Mouse (Mus musculus) kidney, embryonic 14.5 days (tissue): ENCODE data around the gene Ergic1. TPM values are rescaled to one million over a fixed set of nuclear protein-coding genes. Genes with fewer than 3 reads are reported as not detected.

ENCODE experiments used
- ATAC-seq: fragments of 200-750 bp; cut with Nextera tagmentation; 2 replicates; pipeline ENCODE4 v1.8.0; 2017; ENCODE audit warnings: moderate number of reproducible peaks, mild to moderate bottlenecking, moderate TSS enrichment, moderate library complexity; ENCODE audit not compliant: low FRiP score, low TSS enrichment
- H3K27ac ChIP-seq: fragments of 300-500 bp; sonication (generic); 2 replicates; pipeline ENCODE4 v1.5.1; 2014; ENCODE audit warnings: low read depth, mild to moderate bottlenecking, low read length, moderate library complexity, mixed read lengths
- H3K27me3 ChIP-seq: fragments of 300-500 bp; sonication (generic); 2 replicates; pipeline ENCODE4 v1.6.1; 2014; ENCODE audit warnings: mild to moderate bottlenecking, low read length; ENCODE audit not compliant: control insufficient read depth, insufficient read depth
- H3K36me3 ChIP-seq: fragments of 300-500 bp; sonication (generic); 2 replicates; pipeline ENCODE4 v1.6.1; 2014; ENCODE audit warnings: low read length, mixed read lengths; ENCODE audit not compliant: control insufficient read depth, insufficient read depth
- H3K4me1 ChIP-seq: fragments of 300-500 bp; sonication (generic); 2 replicates; pipeline ENCODE4 v1.6.1; 2014; ENCODE audit warnings: low read length, mixed read lengths; ENCODE audit not compliant: control insufficient read depth, insufficient read depth
- H3K4me2 ChIP-seq: fragments of 300-500 bp; sonication (generic); replicated peaks from 2 replicates; pipeline ENCODE4 v1.6.1; 2014; ENCODE audit warnings: low read depth, mild to moderate bottlenecking, low read length
- H3K4me3 ChIP-seq: fragments of 300-500 bp; sonication (generic); 2 replicates; pipeline ENCODE4 v1.5.1; 2014; ENCODE audit warnings: mild to moderate bottlenecking, low read length
- H3K9ac ChIP-seq: fragments of 300-500 bp; sonication (generic); 2 replicates; pipeline ENCODE4 v1.6.1; 2014; ENCODE audit warnings: low read depth, mild to moderate bottlenecking, low read length, moderate library complexity
- H3K9me3 ChIP-seq: fragments of 300-500 bp; sonication (generic); 2 replicates; pipeline ENCODE4 v1.6.1; 2016; ENCODE audit warnings: low read length; ENCODE audit not compliant: control insufficient read depth
- WGBS: fragments of 180-500 bp; shearing (Covaris S2); extraction: QIAGEN DNeasy Blood & Tissue Kit; methylation state at CpG from one replicate; pipeline ENCODE4 v1.1.7; 2014; 5-methylcytosine and 5-hydroxymethylcytosine counted together
- polyA plus RNA-seq: library from polyadenylated mRNA; unstranded; fragments of >200 nt; fragmentation: Nextera tagmentation; extraction: Ambion mirVana; gene quantifications from 2 replicates; pipeline ENCODE4 v1.2.1, GENCODE M21; 2014

The Ergic1 gene
- polyA plus RNA-seq, 1 experiment from 2014 or later = 150 TPM

- no peak for ATAC-seq
- Histone ChIP-seq H3K27me3 (no peaks in the 10 kb centered on the region), H3K9me3 (no peaks in the 10 kb centered on the region), H3K27ac (peak overlapping the region; percentile 60), H3K4me3 (no peak overlapping the region), H3K4me2 (no peak overlapping the region), H3K9ac (no peak overlapping the region), H3K36me3 (peaks cover 11% of the 10 kb centered on the region; the same call in 1 of the 2 replicates), H3K4me1 (peaks cover 20% of the 10 kb centered on the region)
- WGBS = 84% methylated on average over 6 of the region's 6 CpGs
Observed at GRCm38 (mm10) chr17:26583606-26584005, 22.3 kb downstream of the Ergic1 start.

GRCm38 (mm10) chr17:26584063-26584462, 22.8 kb downstream of the Ergic1 start:
- no peak overlapping the region for H3K4me3 ChIP-seq
- ATAC-seq = peak; percentile 15; the same call in 1 of the 2 replicates
- 42% methylated on average over 4 of the region's 4 CpGs for WGBS
- peak overlapping the region; percentile 60 for H3K27ac ChIP-seq
- no peak overlapping the region for H3K9ac ChIP-seq
- peaks cover 13% of the 10 kb centered on the region; the same call in 1 of the 2 replicates for H3K36me3 ChIP-seq
- no peak overlapping the region for H3K4me2 ChIP-seq
- H3K4me1 ChIP-seq = peaks cover 20% of the 10 kb centered on the region
- H3K27me3 ChIP-seq = no peaks in the 10 kb centered on the region
- H3K9me3 ChIP-seq = no peaks in the 10 kb centered on the region

- 38% methylated on average over 15 of the region's 15 CpGs for WGBS
- Histone ChIP-seq H3K27me3 (no peaks in the 10 kb centered on the region), H3K27ac (peak overlapping the region; percentile 60), H3K9me3 (no peaks in the 10 kb centered on the region), H3K4me2 (no peak overlapping the region), H3K9ac (no peak overlapping the region), H3K36me3 (peaks cover 13% of the 10 kb centered on the region; the same call in 1 of the 2 replicates), H3K4me3 (no peak overlapping the region), H3K4me1 (peaks cover 20% of the 10 kb centered on the region)
- peak; percentile 90 for ATAC-seq
Observed at GRCm38 (mm10) chr17:26584558-26585136, 23.4 kb downstream of the Ergic1 start.

GRCm38 (mm10) chr17:26587961-26588487, 26.7 kb downstream of the Ergic1 start:
- peaks cover 20% of the 10 kb centered on the region for H3K4me1 ChIP-seq
- H3K9me3 ChIP-seq = no peaks in the 10 kb centered on the region
- H3K9ac ChIP-seq = no peak overlapping the region
- H3K36me3 ChIP-seq = peaks cover 20% of the 10 kb centered on the region; the same call in 1 of the 2 replicates
- no peak overlapping the region for H3K4me2 ChIP-seq
- H3K27ac ChIP-seq = no peak overlapping the region
- no peaks in the 10 kb centered on the region for H3K27me3 ChIP-seq
- no peak for ATAC-seq
- 90% methylated on average over 12 of the region's 12 CpGs for WGBS
- no peak overlapping the region for H3K4me3 ChIP-seq

GRCm38 (mm10) chr17:26592510-26592909, 31.2 kb downstream of the Ergic1 start:
- H3K9ac ChIP-seq = no peak overlapping the region
- H3K4me1 ChIP-seq = peaks cover 21% of the 10 kb centered on the region
- no peak for ATAC-seq
- WGBS = 93% methylated on average over 4 of the region's 4 CpGs
- no peak overlapping the region for H3K4me2 ChIP-seq
- H3K9me3 ChIP-seq = no peaks in the 10 kb centered on the region
- H3K27me3 ChIP-seq = no peaks in the 10 kb centered on the region
- H3K4me3 ChIP-seq = no peak overlapping the region
- H3K36me3 ChIP-seq = peaks cover 16% of the 10 kb centered on the region; the same call in 1 of the 2 replicates
- H3K27ac ChIP-seq = no peak overlapping the region

- H3K4me2 ChIP-seq = no peak overlapping the region
- H3K9ac ChIP-seq = no peak overlapping the region
- H3K27me3 ChIP-seq = no peaks in the 10 kb centered on the region
- no peak for ATAC-seq
- peaks cover 21% of the 10 kb centered on the region for H3K4me1 ChIP-seq
- H3K9me3 ChIP-seq = no peaks in the 10 kb centered on the region
- H3K4me3 ChIP-seq = no peak overlapping the region
- no peak overlapping the region for H3K27ac ChIP-seq
- peaks cover 11% of the 10 kb centered on the region; the same call in 1 of the 2 replicates for H3K36me3 ChIP-seq
- WGBS = 82% methylated on average over 5 of the region's 5 CpGs
Observed at GRCm38 (mm10) chr17:26593199-26593598, 31.9 kb downstream of the Ergic1 start.

GRCm38 (mm10) chr17:26594171-26594570, 32.9 kb downstream of the Ergic1 start:
- Histone ChIP-seq H3K27me3 (no peaks in the 10 kb centered on the region), H3K4me1 (peaks cover 21% of the 10 kb centered on the region), H3K9me3 (no peaks in the 10 kb centered on the region), H3K9ac (no peak overlapping the region), H3K4me2 (no peak overlapping the region), H3K4me3 (no peak overlapping the region), H3K27ac (no peak overlapping the region), H3K36me3 (peaks cover 8% of the 10 kb centered on the region; the same call in 1 of the 2 replicates)
- no peak for ATAC-seq
- 82% methylated on average over 7 of the region's 7 CpGs for WGBS

- no peak for ATAC-seq
- Histone ChIP-seq H3K36me3 (peaks cover 8% of the 10 kb centered on the region; the same call in 1 of the 2 replicates), H3K4me1 (peaks cover 21% of the 10 kb centered on the region), H3K4me2 (no peak overlapping the region), H3K9me3 (no peaks in the 10 kb centered on the region), H3K9ac (0 out of 2 replicates have a peak overlapping the region, but pooled peaks have one; percentile 23), H3K27me3 (no peaks in the 10 kb centered on the region), H3K27ac (peak overlapping the region; percentile 77; the same call in 1 of the 2 replicates), H3K4me3 (no peak overlapping the region)
- WGBS = 82% methylated on average over 7 of the region's 7 CpGs
Observed at GRCm38 (mm10) chr17:26594958-26595357, 33.7 kb downstream of the Ergic1 start.

- 0 out of 2 replicates have a peak overlapping the region, but pooled peaks have one; percentile 23 for H3K9ac ChIP-seq
- H3K36me3 ChIP-seq = peaks cover 8% of the 10 kb centered on the region; the same call in 1 of the 2 replicates
- no peaks in the 10 kb centered on the region for H3K27me3 ChIP-seq
- WGBS = 52% methylated on average over 7 of the region's 7 CpGs
- H3K4me3 ChIP-seq = no peak overlapping the region
- peaks cover 21% of the 10 kb centered on the region for H3K4me1 ChIP-seq
- ATAC-seq = no peak
- peak overlapping the region; percentile 77 for H3K27ac ChIP-seq
- H3K4me2 ChIP-seq = no peak overlapping the region
- H3K9me3 ChIP-seq = no peaks in the 10 kb centered on the region
Observed at GRCm38 (mm10) chr17:26595448-26596167, 34.3 kb downstream of the Ergic1 start.
